Mouse (Mus musculus) forebrain, embryonic 14.5 days (tissue): ENCODE data around the gene Phgdh. TPM values are rescaled to one million over a fixed set of nuclear protein-coding genes. Genes with fewer than 3 reads are reported as not detected.

Experiments
- ATAC-seq: fragments of 200-750 bp; cut with Nextera tagmentation; 2 replicates; pipeline ENCODE4 v1.8.0; 2017; ENCODE audit warnings: mild to moderate bottlenecking, moderate library complexity
- DNase-seq: peaks from one replicate; pipeline ENCODE4 v3.0.0-alpha.2; 2015; ENCODE audit warnings: low spot score
- H3K27ac ChIP-seq: fragments of 300-500 bp; sonication (generic); 2 replicates; pipeline ENCODE4 v1.5.1; 2014; ENCODE audit warnings: low read depth, mild to moderate bottlenecking, control low read depth, low read length, moderate library complexity
- H3K27me3 ChIP-seq: fragments of 300-500 bp; sonication (generic); replicated peaks from 2 replicates; pipeline ENCODE4 v1.6.1; 2014; ENCODE audit warnings: low read length, control low read depth, mixed read lengths; ENCODE audit not compliant: control insufficient read depth, insufficient read depth
- H3K36me3 ChIP-seq: fragments of 300-500 bp; sonication (generic); 2 replicates; pipeline ENCODE4 v1.6.1; 2014; ENCODE audit warnings: low read length, control low read depth; ENCODE audit not compliant: control insufficient read depth, insufficient read depth
- H3K4me1 ChIP-seq: fragments of 300-500 bp; sonication (generic); 2 replicates; pipeline ENCODE4 v1.6.1; 2014; ENCODE audit warnings: antibody characterized with exemption, low read length, control low read depth; ENCODE audit not compliant: control insufficient read depth, insufficient read depth
- H3K4me2 ChIP-seq: fragments of 300-500 bp; sonication (generic); 2 replicates; pipeline ENCODE4 v1.6.1; 2014; ENCODE audit warnings: mild to moderate bottlenecking, control low read depth, low read length
- H3K4me3 ChIP-seq: fragments of 300-500 bp; sonication (generic); 2 replicates; pipeline ENCODE4 v1.5.1; 2014; ENCODE audit warnings: low read depth, low read length, control low read depth
- H3K9ac ChIP-seq: fragments of 300-500 bp; sonication (generic); 2 replicates; pipeline ENCODE4 v1.6.1; 2014; ENCODE audit warnings: mild to moderate bottlenecking, low read length, control low read depth, moderate library complexity
- H3K9me3 ChIP-seq: fragments of 300-500 bp; sonication (generic); replicated peaks from 2 replicates; pipeline ENCODE4 v1.6.1; 2016; ENCODE audit warnings: low read length, control low read depth, mixed read lengths; ENCODE audit not compliant: control insufficient read depth
- WGBS: fragments of 180-500 bp; shearing (Covaris S2); extraction: QIAGEN DNeasy Blood & Tissue Kit; methylation state at CpG from one replicate; pipeline ENCODE4 v1.1.7; 2014; 5-methylcytosine and 5-hydroxymethylcytosine counted together
- polyA plus RNA-seq: library from polyadenylated mRNA; unstranded; fragments of >200 nt; fragmentation: Nextera tagmentation; extraction: Ambion mirVana; gene quantifications from 2 replicates; pipeline ENCODE4 v1.2.1, GENCODE M21; 2014

Gene Phgdh
- polyA plus RNA-seq, 1 experiment from 2014 or later = 245 TPM

DNA sequence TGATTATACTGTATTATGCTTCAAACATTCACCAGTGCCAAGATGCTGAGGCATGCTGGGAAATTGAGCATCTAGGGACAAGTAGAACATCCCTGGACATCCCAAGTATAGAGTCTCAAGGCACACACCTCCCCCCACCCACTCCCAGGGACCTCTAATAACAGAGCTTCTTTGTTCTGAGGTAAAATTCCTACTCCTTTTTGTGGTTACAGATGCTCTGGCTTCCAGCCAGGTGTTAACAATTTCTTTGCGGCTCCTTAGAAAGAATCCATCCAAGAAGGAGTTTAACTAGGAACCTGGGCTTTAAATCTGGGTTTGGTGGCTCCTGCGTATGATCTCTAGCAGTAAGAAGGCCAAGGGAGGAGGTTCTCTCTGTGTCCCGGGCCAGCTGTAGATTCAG, 22.6 kb downstream of the Phgdh start:
- Histone ChIP-seq H3K9me3 (no peaks in the 10 kb centered on the region), H3K9ac (no peak overlapping the region), H3K27ac (peak overlapping the region; percentile 52; the same call in 1 of the 2 replicates), H3K4me3 (no peak overlapping the region), H3K4me2 (no peak overlapping the region), H3K27me3 (no peaks in the 10 kb centered on the region), H3K36me3 (peaks cover 8% of the 10 kb centered on the region; the same call in 1 of the 2 replicates), H3K4me1 (peaks cover 26% of the 10 kb centered on the region)
- 21% methylated on average over 3 of the region's 3 CpGs for WGBS
- ATAC-seq (no peak), DNase-seq (peak; percentile 62)

- WGBS = 83% methylated on average over 2 of the region's 2 CpGs
- H3K9ac ChIP-seq = no peak overlapping the region
Observed at GRCm38 (mm10) chr3:98315181-98315580, 24.6 kb downstream of the Phgdh start.

GRCm38 (mm10) chr3:98313294-98314155, 26.3 kb downstream of the Phgdh start:
- H3K4me2 ChIP-seq = no peak overlapping the region
- DNase-seq (no peak), ATAC-seq (peak; percentile 27; the same call in 1 of the 2 replicates)

More at GRCm38 (mm10) chr3:98315181-98315580, 24.6 kb downstream of the Phgdh start:
- peaks cover 8% of the 10 kb centered on the region; the same call in 1 of the 2 replicates for H3K36me3 ChIP-seq
- H3K4me2 ChIP-seq = no peak overlapping the region
- H3K27me3 ChIP-seq = no peaks in the 10 kb centered on the region
- H3K27ac ChIP-seq = no peak overlapping the region
- peaks cover 26% of the 10 kb centered on the region for H3K4me1 ChIP-seq
- ATAC-seq = no peak
- no peak for DNase-seq
- H3K9me3 ChIP-seq = no peaks in the 10 kb centered on the region
- no peak overlapping the region for H3K4me3 ChIP-seq

GRCm38 (mm10) chr3:98312867-98313266, 26.9 kb downstream of the Phgdh start:
- Histone ChIP-seq H3K36me3 (peaks cover 3% of the 10 kb centered on the region; the same call in 1 of the 2 replicates), H3K27me3 (no peaks in the 10 kb centered on the region), H3K4me3 (no peak overlapping the region), H3K9me3 (no peaks in the 10 kb centered on the region), H3K27ac (no peak overlapping the region), H3K4me2 (no peak overlapping the region), H3K9ac (no peak overlapping the region), H3K4me1 (peaks cover 6% of the 10 kb centered on the region; the same call in 1 of the 2 replicates)
- WGBS = 31% methylated on average over 6 of the region's 7 CpGs
- DNase-seq (peak; percentile 79), ATAC-seq (peak; percentile 72)

More at GRCm38 (mm10) chr3:98313294-98314155, 26.3 kb downstream of the Phgdh start:
- WGBS = 79% methylated on average over 9 of the region's 9 CpGs
- Histone ChIP-seq H3K27me3 (no peaks in the 10 kb centered on the region), H3K27ac (no peak overlapping the region), H3K4me1 (peaks cover 12% of the 10 kb centered on the region), H3K9me3 (no peaks in the 10 kb centered on the region), H3K36me3 (peaks cover 3% of the 10 kb centered on the region; the same call in 1 of the 2 replicates), H3K9ac (no peak overlapping the region), H3K4me3 (no peak overlapping the region)

DNA sequence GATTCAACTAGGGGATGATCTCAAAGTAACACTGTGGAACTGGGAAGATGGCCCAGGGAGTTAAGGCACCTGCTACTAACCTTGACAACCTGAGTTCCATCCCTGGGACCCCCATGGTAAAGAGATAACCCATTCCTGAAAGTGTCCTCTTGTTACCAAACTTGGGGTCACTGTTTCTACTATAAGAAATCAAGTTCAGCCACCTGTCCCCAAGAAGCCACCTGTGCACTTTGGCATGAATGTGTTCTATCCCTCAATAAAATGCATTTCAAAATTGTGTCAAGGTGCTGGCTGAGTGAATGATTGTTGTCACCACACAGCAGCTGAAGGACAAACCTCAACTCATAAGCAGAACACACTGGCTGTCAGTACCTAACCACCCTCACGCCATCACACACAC, 29.3 kb downstream of the Phgdh start:
- no peak overlapping the region for H3K4me2 ChIP-seq
- H3K9me3 ChIP-seq = no peaks in the 10 kb centered on the region
- no peaks in the 10 kb centered on the region for H3K4me1 ChIP-seq
- H3K27ac ChIP-seq = no peak overlapping the region
- no peak overlapping the region for H3K9ac ChIP-seq
- 80% methylated on average over 1 of the region's 1 CpGs for WGBS
- H3K4me3 ChIP-seq = no peak overlapping the region
- no peaks in the 10 kb centered on the region for H3K27me3 ChIP-seq
- H3K36me3 ChIP-seq = peaks cover 3% of the 10 kb centered on the region; the same call in 1 of the 2 replicates
- ATAC-seq (no peak), DNase-seq (no peak)

GRCm38 (mm10) chr3:98308606-98309005, 31.2 kb downstream of the Phgdh start:
- WGBS = 80% methylated on average over 6 of the region's 6 CpGs
- no peak overlapping the region for H3K9ac ChIP-seq

DNA sequence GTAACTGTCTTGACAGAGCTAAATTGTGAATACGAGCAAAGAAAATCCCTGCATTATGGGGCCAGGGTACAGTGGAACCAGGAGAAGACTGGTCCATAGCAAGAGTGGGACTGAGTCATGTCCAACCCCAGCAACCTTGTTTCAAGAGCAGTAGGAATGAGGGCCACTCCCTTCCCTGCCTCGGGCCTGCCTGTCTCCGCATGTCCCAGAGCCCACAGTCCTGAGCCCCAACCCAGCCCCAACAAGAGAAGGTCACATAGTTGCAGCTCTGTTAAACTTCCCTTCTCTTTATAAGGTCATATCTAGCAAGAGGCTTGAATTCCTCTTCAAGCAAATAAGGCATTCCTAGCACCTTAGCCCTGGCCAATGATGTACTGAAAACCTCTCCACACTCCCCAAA, 38.0 kb downstream of the Phgdh start:
- 88% methylated on average over 3 of the region's 3 CpGs for WGBS
- no peaks in the 10 kb centered on the region for H3K27me3 ChIP-seq
- no peaks in the 10 kb centered on the region for H3K4me1 ChIP-seq
- H3K36me3 ChIP-seq = no peaks in the 10 kb centered on the region
- no peak overlapping the region for H3K9ac ChIP-seq
- no peak for DNase-seq
- H3K9me3 ChIP-seq = no peaks in the 10 kb centered on the region
- no peak for ATAC-seq
- H3K4me3 ChIP-seq = no peak overlapping the region
- H3K4me2 ChIP-seq = no peak overlapping the region
- no peak overlapping the region for H3K27ac ChIP-seq

More at GRCm38 (mm10) chr3:98308606-98309005, 31.2 kb downstream of the Phgdh start:
- Histone ChIP-seq H3K27ac (no peak overlapping the region), H3K36me3 (no peaks in the 10 kb centered on the region), H3K4me3 (no peak overlapping the region), H3K4me2 (no peak overlapping the region), H3K9me3 (no peaks in the 10 kb centered on the region), H3K4me1 (no peaks in the 10 kb centered on the region), H3K27me3 (no peaks in the 10 kb centered on the region)
- DNase-seq (no peak), ATAC-seq (no peak)

DNA sequence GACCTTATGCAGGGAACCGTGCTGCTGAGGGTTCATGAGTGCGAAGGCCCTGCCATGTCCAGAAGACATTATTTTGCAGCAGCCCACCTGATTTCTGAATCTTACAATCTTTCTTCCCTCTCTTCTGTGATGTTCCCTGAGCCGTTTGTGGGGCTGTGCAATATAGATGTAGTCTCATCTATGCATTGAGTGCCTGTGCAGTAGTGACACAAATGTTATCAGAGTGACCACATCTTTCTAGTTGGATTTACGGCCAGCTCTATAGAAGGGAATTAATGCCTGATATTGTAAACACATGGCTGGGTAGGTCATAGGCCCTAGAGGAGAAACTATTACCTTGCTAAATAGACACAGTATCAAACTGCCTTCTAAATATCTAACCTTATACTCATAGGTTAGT, 39.5 kb downstream of the Phgdh start:
- no peak overlapping the region for H3K4me2 ChIP-seq
- H3K9me3 ChIP-seq = no peaks in the 10 kb centered on the region
- H3K36me3 ChIP-seq = no peaks in the 10 kb centered on the region
- no peak overlapping the region for H3K9ac ChIP-seq
- no peaks in the 10 kb centered on the region for H3K27me3 ChIP-seq
- H3K4me3 ChIP-seq = no peak overlapping the region
- no peak overlapping the region for H3K27ac ChIP-seq
- DNase-seq (no peak), ATAC-seq (no peak)
- no peaks in the 10 kb centered on the region for H3K4me1 ChIP-seq
- WGBS = 91% methylated on average over 4 of the region's 4 CpGs
